Mouse (Mus musculus) C2C12 (cell line): ENCODE data around the gene Plekho2. TPM values are rescaled to one million over a fixed set of nuclear protein-coding genes. Genes with fewer than 3 reads are reported as not detected.

Source experiments
- H3K27me3 ChIP-seq: one replicate; pipeline ENCODE4 v1.6.1; 2011; ENCODE audit not compliant: control insufficient read depth, insufficient read depth, insufficient read length
- H3K36me3 ChIP-seq: one replicate; pipeline ENCODE4 v1.6.1; 2011; ENCODE audit not compliant: control insufficient read depth, insufficient read depth
- H3K4me3 ChIP-seq: one replicate; pipeline ENCODE4 v1.5.1; 2011; ENCODE audit warnings: mild to moderate bottlenecking, control low read depth; ENCODE audit not compliant: poor library complexity, insufficient read depth, severe bottlenecking
- H3K79me2 ChIP-seq: one replicate; pipeline ENCODE4 v1.6.1; 2011; ENCODE audit not compliant: control insufficient read depth, insufficient read depth
- H3K79me3 ChIP-seq: one replicate; pipeline ENCODE4 v1.6.1; 2011; ENCODE audit warnings: low read depth, control low read depth
- H3ac ChIP-seq: one replicate; pipeline ENCODE3; 2011; ENCODE audit warnings: low read depth; ENCODE audit not compliant: control insufficient read depth, insufficient read length
- CEBPB ChIP-seq: IDR thresholded peaks from one replicate; pipeline ENCODE4 v1.6.1; 2011; ENCODE audit warnings: low read depth, mild to moderate bottlenecking, control low read depth, moderate library complexity
- CTCF ChIP-seq: IDR thresholded peaks from one replicate; pipeline ENCODE4 v1.5.1; 2011; ENCODE audit not compliant: control insufficient read depth, insufficient read depth, insufficient read length
- FOSL1 ChIP-seq: IDR thresholded peaks from one replicate; pipeline ENCODE4 v1.8.0; 2011; ENCODE audit warnings: mild to moderate bottlenecking, low read length; ENCODE audit not compliant: poor library complexity, insufficient read depth, severe bottlenecking
- MAX ChIP-seq: IDR thresholded peaks from one replicate; pipeline ENCODE4 v1.6.1; 2011; ENCODE audit warnings: mild to moderate bottlenecking, control low read depth
- MYOD1 ChIP-seq: IDR thresholded peaks from one replicate; pipeline ENCODE4 v1.6.1; 2011; ENCODE audit warnings: low read depth; ENCODE audit not compliant: control insufficient read depth, insufficient read length
- MYOG ChIP-seq: IDR thresholded peaks from one replicate; pipeline ENCODE4 v1.6.1; 2011; ENCODE audit not compliant: control insufficient read depth, insufficient read length; ENCODE audit errors: extremely low read depth
- USF1 ChIP-seq: IDR thresholded peaks from one replicate; pipeline ENCODE4 v1.6.1; 2011; ENCODE audit warnings: low read depth, mild to moderate bottlenecking, control low read depth, moderate library complexity
- polyA plus RNA-seq: library from polyadenylated mRNA; unstranded; fragments of >200 nt; fragmentation: generic; extraction: Trizol; gene quantifications from one replicate; pipeline ENCODE4 v1.2.1, GENCODE M21; 2012; ENCODE audit warnings: missing spikeins

Plekho2 gene
- polyA plus RNA-seq, 1 experiment: 23.3 TPM

DNA sequence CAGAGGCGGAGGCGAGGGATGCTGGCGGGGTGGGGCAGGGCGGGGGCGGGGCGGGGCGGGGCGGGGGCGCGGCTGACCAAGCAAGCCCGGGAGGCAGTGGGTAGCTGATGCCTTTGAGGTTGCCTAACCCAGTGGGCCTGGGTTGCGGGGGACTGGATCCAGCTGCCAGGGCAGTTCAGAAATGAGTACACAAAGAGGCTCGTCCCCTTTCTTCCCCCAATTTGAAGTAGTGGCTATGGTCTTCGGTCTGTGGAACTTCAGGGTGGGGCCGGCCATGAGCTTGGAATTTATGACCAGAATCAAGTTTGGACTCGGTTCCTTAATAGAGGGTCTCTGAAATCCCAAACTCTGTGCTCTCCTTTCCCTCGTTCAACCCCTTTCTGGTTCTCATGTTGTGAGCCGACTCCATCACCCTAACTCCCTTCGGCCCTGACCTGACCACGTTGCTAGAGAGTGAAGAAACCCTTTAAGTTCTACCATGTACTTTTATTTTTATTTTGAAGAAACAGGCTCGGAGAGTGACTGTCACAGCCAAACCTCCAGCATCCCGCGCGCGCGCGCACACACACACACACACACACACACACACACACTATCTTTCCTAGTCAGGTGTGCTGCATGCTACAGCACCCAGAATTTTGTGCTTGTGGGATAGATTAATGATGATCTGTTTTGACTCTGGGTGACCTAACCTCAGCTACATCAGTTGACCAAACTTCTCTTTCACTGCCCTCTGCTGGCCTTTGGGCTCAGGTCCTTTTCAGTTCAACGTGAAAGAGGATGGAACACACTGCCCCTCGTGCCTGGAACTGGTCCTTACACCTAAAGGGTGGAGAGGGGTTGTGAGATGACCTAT, 789 bp upstream of the Plekho2 start:
- Histone ChIP-seq H3K36me3 (peaks cover 2% of the 10 kb centered on the region), H3K79me3 (peaks cover 18% of the 10 kb centered on the region), H3K27me3 (no peaks in the 10 kb centered on the region), H3K79me2 (peaks cover 42% of the 10 kb centered on the region), H3ac (no peak overlapping the region), H3K4me3 (peak overlapping the region; percentile 18)
- TF ChIP-seq FOSL1 (no peak), USF1 (no peak), CEBPB (peak; percentile 15), CTCF (peak; percentile 85), MYOD1 (no peak), MYOG (no peak), MAX (no peak)

DNA sequence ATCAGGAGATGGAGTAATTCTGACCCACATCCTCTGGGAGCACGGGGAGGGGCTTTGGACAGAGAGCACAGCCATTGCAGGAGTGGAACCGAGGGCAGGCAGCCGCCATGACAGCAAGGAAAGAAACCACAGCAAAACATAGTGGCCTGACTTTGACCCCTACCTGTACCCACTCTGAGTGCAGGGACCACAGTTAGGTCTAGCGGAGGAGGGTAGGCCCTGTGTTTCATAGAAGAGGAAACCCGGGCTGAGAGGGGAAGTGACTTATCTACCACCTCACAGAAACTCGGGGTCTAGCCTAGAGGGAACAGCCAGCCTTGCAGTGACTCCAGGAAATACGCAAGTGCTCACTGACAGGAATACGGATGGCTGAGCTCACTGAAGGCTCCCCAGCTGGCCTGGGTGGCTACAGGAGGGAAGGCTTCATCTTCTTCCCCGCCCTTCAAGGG, 1.0 kb downstream of the Plekho2 start:
- TF ChIP-seq MYOG (no peak), MAX (no peak), FOSL1 (no peak), USF1 (no peak), MYOD1 (no peak)
- Histone ChIP-seq H3K36me3 (peaks cover 8% of the 10 kb centered on the region), H3ac (peak overlapping the region; percentile 51), H3K79me3 (peaks cover 18% of the 10 kb centered on the region), H3K27me3 (no peaks in the 10 kb centered on the region), H3K79me2 (peaks cover 52% of the 10 kb centered on the region), H3K4me3 (peak overlapping the region; percentile 61)

DNA sequence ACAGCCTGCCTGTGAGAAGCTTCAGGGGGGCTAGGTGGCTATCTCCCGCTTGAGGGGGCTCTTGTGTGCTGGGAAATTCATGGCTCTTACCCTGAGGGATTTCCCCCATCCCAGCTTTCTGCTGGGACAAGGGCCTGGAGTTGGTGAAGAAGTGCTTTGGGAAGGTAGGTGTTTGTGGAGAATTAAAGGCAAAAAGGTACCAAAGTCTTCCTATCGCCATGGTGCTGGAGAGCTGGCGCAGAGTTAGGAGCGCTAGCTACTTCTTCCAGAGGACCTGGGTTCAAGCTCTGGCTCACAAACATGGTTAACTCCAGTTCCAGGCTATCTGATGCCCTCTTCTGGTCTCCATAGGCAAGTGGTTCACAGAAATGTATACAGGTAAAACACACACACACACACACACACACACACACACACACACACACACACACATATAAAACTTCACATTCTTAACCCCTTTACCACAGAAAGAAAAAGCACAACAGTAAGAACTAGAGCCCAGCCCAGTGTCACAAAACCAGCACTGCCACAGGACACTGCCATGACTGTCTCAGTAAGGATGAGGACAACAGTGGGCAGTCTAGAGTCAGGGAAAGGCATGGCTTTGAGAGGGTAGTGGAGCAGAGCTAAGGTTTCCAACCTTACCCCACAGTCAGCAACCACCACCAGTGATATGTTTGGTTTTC, 2.2 kb downstream of the Plekho2 start:
- TF ChIP-seq MAX (no peak), MYOG (no peak)
- Histone ChIP-seq H3ac (no peak overlapping the region), H3K4me3 (peak overlapping the region; percentile 61)

DNA sequence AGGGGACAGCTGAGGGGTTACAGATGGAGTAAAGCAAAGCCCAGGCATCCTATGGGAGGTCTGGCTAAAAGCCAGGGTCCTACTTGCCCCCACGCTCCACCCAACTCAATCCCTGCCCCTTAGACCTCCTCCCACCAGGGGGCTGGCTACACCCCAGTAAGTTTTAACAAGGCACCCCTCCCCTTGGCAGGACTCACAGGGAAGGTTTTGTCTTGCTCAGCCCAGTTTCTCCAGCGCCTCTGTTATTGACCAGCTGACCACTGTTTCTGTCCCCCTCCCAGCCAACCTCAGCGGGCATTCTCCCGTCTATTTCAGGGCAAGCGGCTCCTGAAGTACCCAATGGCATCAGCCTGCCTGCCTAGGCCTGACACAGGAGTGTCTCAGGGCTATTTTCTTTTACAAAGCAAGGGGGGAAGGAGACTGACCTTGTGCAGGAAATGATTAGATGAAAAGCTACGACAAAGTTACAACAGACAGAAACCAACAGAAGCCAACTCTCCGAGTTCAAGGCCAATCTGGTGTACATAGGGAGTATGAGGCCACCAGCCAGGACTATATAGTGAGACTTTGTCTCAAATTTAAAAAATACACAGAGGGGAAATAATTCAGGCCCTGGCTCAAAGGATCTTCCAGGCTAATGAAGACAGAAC, 2.9 kb downstream of the Plekho2 start:
- Histone ChIP-seq H3K79me3 (peaks cover 20% of the 10 kb centered on the region), H3K4me3 (no peak overlapping the region), H3K36me3 (peaks cover 20% of the 10 kb centered on the region), H3K79me2 (peaks cover 52% of the 10 kb centered on the region), H3ac (no peak overlapping the region), H3K27me3 (no peaks in the 10 kb centered on the region)
- no peak for TF ChIP-seq MYOG
- no peak for TF ChIP-seq USF1
- TF ChIP-seq CEBPB: no peak
- TF ChIP-seq CTCF: no peak

More for the DNA sequence above, 2.2 kb downstream of the Plekho2 start:
- Histone ChIP-seq H3K36me3 (peaks cover 14% of the 10 kb centered on the region), H3K79me3 (peaks cover 20% of the 10 kb centered on the region), H3K79me2 (peaks cover 52% of the 10 kb centered on the region), H3K27me3 (no peaks in the 10 kb centered on the region)

DNA sequence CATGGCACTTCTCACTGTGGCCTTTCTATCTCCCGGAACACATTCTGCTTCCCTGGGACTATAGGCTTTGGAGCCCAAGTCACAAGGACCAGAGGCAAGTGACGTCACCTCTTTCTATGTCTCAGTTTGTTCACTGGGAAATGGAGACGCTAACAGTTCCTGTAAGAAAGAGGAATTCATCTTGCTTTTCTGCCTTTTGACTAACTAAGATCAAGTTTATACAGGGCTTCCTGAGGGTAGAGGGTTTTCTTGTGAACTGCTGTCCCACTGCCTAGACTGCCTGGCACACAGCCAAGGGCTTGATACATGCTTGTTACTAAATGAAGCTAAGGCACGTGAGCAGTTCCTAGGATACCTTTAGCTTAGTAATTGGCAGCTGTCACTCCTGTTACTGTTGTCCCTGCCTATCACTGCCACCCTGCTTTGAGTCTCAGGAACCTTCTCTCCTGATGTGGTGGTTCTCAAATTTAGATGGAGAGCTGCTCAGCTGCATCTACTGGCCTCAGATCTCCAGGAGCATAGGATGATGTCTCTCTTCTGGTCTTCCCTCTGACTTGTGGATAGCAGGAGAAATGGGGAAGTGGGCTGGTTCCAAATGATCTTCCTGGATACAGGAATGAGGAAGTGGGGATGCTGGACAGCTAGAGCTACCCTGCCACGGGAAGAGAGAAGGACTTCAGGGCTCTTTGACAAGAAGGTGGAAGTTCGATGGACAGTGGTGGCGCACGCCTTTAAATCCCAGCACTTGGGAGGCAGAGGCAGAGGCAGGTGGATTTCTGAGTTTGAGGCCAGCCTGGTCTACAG, 4.2 kb downstream of the Plekho2 start:
- Histone ChIP-seq H3K79me2 (peaks cover 52% of the 10 kb centered on the region), H3K79me3 (peaks cover 20% of the 10 kb centered on the region), H3K4me3 (no peak overlapping the region)

More for the DNA sequence above, 4.2 kb downstream of the Plekho2 start:
- H3K27me3 ChIP-seq: no peaks in the 10 kb centered on the region
- H3K36me3 ChIP-seq: peaks cover 28% of the 10 kb centered on the region
- no peak overlapping the region for H3ac ChIP-seq
- TF ChIP-seq CTCF: no peak
- no peak for TF ChIP-seq MYOG
- TF ChIP-seq MAX: no peak
- TF ChIP-seq MYOD1: no peak
- no peak for TF ChIP-seq FOSL1
- no peak for TF ChIP-seq CEBPB
- no peak for TF ChIP-seq USF1
